Mouse (Mus musculus) liver, adult 2 months (tissue): ENCODE measurements around the gene Neu1.

Source experiments
- CTCF ChIP-seq: fragments of 200-500 bp; IDR thresholded peaks from 2 replicates; pipeline ENCODE4 v1.5.1; 2011; ENCODE audit warnings: low read depth, low read length, control low read depth
- POLR2A ChIP-seq: fragments of 200-500 bp; IDR thresholded peaks from 2 replicates; pipeline ENCODE4 v1.6.1; 2011; ENCODE audit warnings: low read length, control low read depth; ENCODE audit not compliant: insufficient read depth; ENCODE audit errors: extremely low read depth

DNA sequence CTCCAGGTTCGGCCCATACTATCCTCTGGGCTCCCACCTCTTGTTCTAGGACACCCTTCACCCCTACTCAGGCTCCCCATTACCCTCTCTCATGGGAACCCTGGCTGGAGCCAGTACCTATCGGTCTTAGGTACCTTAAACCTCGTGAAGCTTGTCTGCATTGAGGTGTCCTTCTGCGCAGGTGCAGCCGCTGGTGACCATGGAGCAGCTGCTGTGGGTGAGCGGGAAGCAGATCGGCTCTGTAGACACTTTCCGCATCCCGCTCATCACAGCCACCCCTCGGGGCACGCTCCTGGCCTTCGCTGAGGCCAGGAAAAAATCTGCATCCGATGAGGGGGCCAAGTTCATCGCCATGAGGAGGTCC, 664 bp downstream of the Neu1 start:
- no peak for TF ChIP-seq POLR2A
- no peak for TF ChIP-seq CTCF
